Comparison of ENCODE assay signal across 19 mouse cellular contexts in the genomic region with DNA sequence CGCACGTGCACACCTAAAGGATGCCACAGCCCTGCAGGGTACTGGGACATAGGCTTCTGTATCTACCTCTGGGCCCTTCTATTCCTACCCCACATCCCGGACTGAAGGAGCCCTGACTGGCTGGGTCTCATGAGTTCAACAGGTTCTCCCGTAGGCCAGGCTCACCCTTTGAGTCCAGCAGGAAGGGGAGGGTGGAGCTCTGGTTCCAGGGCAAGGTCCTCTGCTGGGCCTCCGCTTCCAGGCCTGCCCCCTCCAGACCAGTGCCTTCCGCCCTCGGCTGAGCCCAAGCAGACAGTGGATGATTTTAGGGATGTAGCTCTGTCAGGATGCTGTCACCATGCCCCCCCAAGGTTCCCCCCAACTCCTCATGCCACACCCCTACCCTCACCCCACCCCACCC. TPM values are rescaled to one million over a fixed set of nuclear protein-coding genes. Genes with fewer than 3 reads are reported as not detected.
DNase-seq lines count a peak whose midpoint lies in the region; ATAC-seq and TF ChIP-seq lines count a peak whose summit lies in the region.
"Had no signal": no experiment of that assay in that cellular context is flagged by ENCODE, and none has a peak within 500 bp of the region (broad histone marks: within the 10 kb centered on the region; RNA-seq: fewer than 3 reads in every experiment).

No protein-coding gene starts in this region.

- no peak overlapping the region for H3K9ac ChIP-seq in liver, embryonic 13.5 days
- H3K9ac ChIP-seq: forebrain, embryonic 15.5 days; hindbrain, embryonic 13.5 days; neural tube, embryonic 12.5 days had no signal

- peaks cover 16% of the 10 kb centered on the region for H3K4me1 ChIP-seq in liver, embryonic 13.5 days (replicated peaks)

- intact Hi-C loops in gastrocnemius, adult 2 months (cut with DNase I) = no loop called here

- no peak for TF ChIP-seq CTCF in gastrocnemius, adult 2 months (IDR thresholded peaks at IDR 0.05)

- peak; percentile 37; the same call in 1 of the 2 replicates for ATAC-seq in liver, embryonic 13.5 days (ENCODE audit: low read depth)
- no peak for ATAC-seq in activated CD4-positive, CD25-positive, alpha-beta regulatory T cell, adult 4 months
- ATAC-seq: forebrain, embryonic 15.5 days had no signal

- 68% methylated on average over 7 of the region's 7 CpGs for WGBS in liver, embryonic 13.5 days (ENCODE audit: insufficient replicate concordance)

- peaks cover 7% of the 10 kb centered on the region for H3K36me3 ChIP-seq in liver, embryonic 13.5 days
- H3K36me3 ChIP-seq: forebrain, embryonic 15.5 days; hindbrain, embryonic 13.5 days; neural tube, embryonic 12.5 days had no signal

- H3K4me2 ChIP-seq in liver, embryonic 13.5 days = no peak overlapping the region
- H3K4me2 ChIP-seq: forebrain, embryonic 15.5 days; hindbrain, embryonic 13.5 days; neural tube, embryonic 12.5 days had no signal

- H3K27me3 ChIP-seq in liver, embryonic 13.5 days = no peaks in the 10 kb centered on the region; the same call in 1 of the 2 replicates
- H3K27me3 ChIP-seq: forebrain, embryonic 15.5 days; neural tube, embryonic 12.5 days had no signal

- DNase-seq in gastrocnemius, adult 2 months = no peak
- no peak for DNase-seq in gastrocnemius, postnatal 4 days (ENCODE audit: low spot score in 2 of 2)
- DNase-seq in liver, embryonic 13.5 days = no peak
- DNase-seq in liver = no peak
- peak; percentile 81 to 89 for DNase-seq in kidney, postnatal 36 days
- no peak for DNase-seq in lung, postnatal 36 days
- no peak for DNase-seq in layer of hippocampus, postnatal 25 days (ENCODE audit: extremely low spot score in 1 of 2, low spot score in 1 of 2)
- DNase-seq: adrenal gland, adult 8-10 months; cerebellum, adult 11-12 months; cerebellum, postnatal 25 days; layer of hippocampus, postnatal 36 days; lung, postnatal 14 days; spleen, adult 18-20 months; thymus, postnatal 36 days had no signal

- H3K9me3 ChIP-seq in liver, embryonic 13.5 days (replicated peaks) = no peaks in the 10 kb centered on the region
- H3K9me3 ChIP-seq: forebrain, embryonic 15.5 days; hindbrain, embryonic 13.5 days; neural tube, embryonic 12.5 days had no signal

- peak overlapping the region; percentile 58 for H3K27ac ChIP-seq in gastrocnemius, adult 2 months
- H3K27ac ChIP-seq in liver, embryonic 13.5 days = no peak overlapping the region
- H3K27ac ChIP-seq: forebrain, embryonic 15.5 days; hindbrain, embryonic 13.5 days; neural tube, embryonic 12.5 days had no signal

- H3K4me3 ChIP-seq in gastrocnemius, adult 2 months = no peak overlapping the region
- no peak overlapping the region for H3K4me3 ChIP-seq in liver, embryonic 13.5 days (replicated peaks)
- H3K4me3 ChIP-seq: forebrain, embryonic 15.5 days; hindbrain, embryonic 13.5 days; neural tube, embryonic 12.5 days had no signal

RNA-seq across cellular contexts. Expression of a gene that starts 7.6 kb away (rescaled TPM):
- 1 to 10 TPM; 2.6 to 3.1 TPM for total RNA-seq in gastrocnemius, adult 2 months (2021)
- 10 to 100 TPM in 1 of 2 experiments, 1 to 10 TPM in 1; 9.5 to 11.6 TPM for total RNA-seq in gastrocnemius, postnatal 4 days (2021)
- polyA plus RNA-seq in liver, embryonic 13.5 days (2015; fragmentation: Nextera tagmentation; extraction: Ambion mirVana) = 7.0 and 7.2 TPM in 2 replicates
- 1 to 10 TPM; 5.5 to 6.6 TPM for total RNA-seq in layer of hippocampus, postnatal 25 days (2021)
- 10 to 100 TPM; 47.5 to 55.4 TPM for polyA plus RNA-seq in activated CD4-positive, CD25-positive, alpha-beta regulatory T cell, adult 4 months (2017; shearing (Covaris generic))

RNA-seq across cellular contexts. Expression of a gene that starts 21.9 kb away (rescaled TPM):
- 1 to 10 TPM; 6.1 to 6.8 TPM for total RNA-seq in gastrocnemius, adult 2 months (2021)
- 10 to 100 TPM; 12.6 to 13.3 TPM for total RNA-seq in gastrocnemius, postnatal 4 days (2021)
- 1.1 and 1.3 TPM in 2 replicates for polyA plus RNA-seq in liver, embryonic 13.5 days (2015; fragmentation: Nextera tagmentation; extraction: Ambion mirVana)
- total RNA-seq in layer of hippocampus, postnatal 25 days (2021) = 1 to 10 TPM; 5.0 to 5.5 TPM
- polyA plus RNA-seq in activated CD4-positive, CD25-positive, alpha-beta regulatory T cell, adult 4 months (2017; shearing (Covaris generic)) = not detected
- total RNA-seq: megakaryocyte-erythroid progenitor cell, adult 5-6 weeks had no signal

Comparison
In these comparisons a context has a peak if more than half of its experiments do, and no peak if none do; other contexts are left out.
1. DNase-seq: peak in kidney, postnatal 36 days (2 of 2); none in gastrocnemius, adult 2 months (single experiment), gastrocnemius, postnatal 4 days (0 of 2), liver, embryonic 13.5 days (single experiment), liver (single experiment), lung, postnatal 36 days (single experiment) and layer of hippocampus, postnatal 25 days (0 of 2).